Mouse (Mus musculus): Measurements from ENCODE around the gene Spata25. TPM values are rescaled to one million over a fixed set of nuclear protein-coding genes. Genes with fewer than 3 reads are reported as not detected.
A peak's percentile ranks its signal among the peaks of the same experiment; 100 is the strongest.
"Not testable (repeated sequence)": the region's sequence is repeated elsewhere in the genome, so short reads cannot be mapped to it uniquely, and the experiment has no call there.

Spata25 gene
- total RNA-seq, 2 experiments from 2014 or later, result not detected

DNA sequence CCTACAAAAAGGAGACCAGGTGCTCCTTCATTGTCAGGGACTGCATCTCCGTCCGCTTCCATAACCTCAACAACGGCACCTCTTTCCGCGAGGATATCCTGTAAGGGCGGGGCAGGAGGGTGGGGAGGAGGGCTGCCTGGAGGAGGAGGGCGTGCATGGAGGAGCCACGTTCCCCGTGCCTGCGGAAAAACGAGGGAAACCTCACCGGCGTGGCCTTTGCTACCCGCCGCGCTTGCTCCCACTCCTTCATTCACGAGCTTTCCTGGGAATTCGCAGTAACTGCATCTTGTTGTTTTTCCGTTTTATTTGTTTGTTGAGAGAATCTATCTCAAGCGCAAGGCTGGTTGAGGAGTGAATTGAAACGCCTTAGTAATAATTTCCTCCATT lies 23.0 kb downstream of the Spata25 start:
- no peak for DNase-seq

DNA sequence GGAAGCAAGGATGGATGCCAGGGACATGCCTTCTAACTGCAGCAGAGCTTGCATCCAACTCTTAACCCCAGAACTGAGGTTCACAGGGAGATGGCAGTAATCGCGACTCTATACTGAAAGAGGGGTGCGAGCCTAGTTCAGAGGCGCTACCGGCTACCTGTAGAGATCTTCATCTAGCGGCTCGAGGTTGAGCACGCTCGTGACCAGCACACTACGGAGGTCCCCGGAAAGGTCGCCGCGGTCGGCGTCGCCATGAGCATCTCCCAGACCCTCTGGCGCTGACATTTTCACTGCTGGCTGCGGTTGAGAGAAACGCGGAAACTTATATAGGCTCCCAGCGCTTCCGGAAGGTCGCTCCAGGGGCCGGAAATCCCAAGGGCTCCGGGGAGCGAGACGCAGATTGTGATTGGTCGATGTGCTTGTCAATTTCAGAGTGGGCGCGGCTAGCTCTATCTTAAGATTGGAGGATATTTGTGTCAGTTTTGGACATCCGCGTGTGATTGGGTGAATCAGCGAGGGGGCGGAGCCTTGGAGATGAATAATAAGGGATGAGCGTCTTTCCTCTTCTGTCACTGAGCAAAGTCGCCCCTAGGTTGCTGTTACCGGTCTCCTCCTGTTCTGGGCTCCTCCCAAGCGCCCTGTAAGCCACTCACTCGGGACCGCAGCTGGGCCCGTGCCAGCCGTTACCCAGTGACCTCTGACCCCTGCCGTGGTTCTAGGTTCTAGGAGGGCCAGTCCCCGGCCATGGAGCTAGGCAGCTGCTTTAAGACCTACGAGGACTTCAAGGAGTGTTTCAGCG lies 23.6 kb downstream of the Spata25 start, which contains the start of the genes Acot8 and Zswim3:
Acot8 (minus strand) TSS at position 350 of the 799 bp plus-strand sequence.
Zswim3 (plus strand) TSS at position 566 of the 799 bp plus-strand sequence.
- DNase-seq, result peak; percentile 96

DNA sequence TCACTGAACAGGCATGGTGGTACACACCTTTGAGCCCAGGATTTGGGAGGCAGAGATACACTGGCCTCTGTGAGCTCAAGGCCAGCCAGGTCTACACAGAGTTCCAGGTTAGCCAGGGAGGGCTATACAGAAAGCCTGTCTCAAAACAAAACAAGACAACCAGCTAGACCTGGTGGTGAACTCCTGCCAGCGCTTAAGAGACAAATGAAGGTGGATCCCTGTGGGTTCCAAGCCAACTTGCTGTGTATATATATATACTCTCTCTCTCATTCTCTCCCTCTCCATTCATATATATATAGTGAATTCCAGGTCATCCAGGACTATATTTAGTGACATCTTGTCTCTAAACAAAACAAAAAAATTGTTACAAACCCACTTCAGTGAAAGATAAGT lies 24.4 kb downstream of the Spata25 start:
- no peak for DNase-seq

DNA sequence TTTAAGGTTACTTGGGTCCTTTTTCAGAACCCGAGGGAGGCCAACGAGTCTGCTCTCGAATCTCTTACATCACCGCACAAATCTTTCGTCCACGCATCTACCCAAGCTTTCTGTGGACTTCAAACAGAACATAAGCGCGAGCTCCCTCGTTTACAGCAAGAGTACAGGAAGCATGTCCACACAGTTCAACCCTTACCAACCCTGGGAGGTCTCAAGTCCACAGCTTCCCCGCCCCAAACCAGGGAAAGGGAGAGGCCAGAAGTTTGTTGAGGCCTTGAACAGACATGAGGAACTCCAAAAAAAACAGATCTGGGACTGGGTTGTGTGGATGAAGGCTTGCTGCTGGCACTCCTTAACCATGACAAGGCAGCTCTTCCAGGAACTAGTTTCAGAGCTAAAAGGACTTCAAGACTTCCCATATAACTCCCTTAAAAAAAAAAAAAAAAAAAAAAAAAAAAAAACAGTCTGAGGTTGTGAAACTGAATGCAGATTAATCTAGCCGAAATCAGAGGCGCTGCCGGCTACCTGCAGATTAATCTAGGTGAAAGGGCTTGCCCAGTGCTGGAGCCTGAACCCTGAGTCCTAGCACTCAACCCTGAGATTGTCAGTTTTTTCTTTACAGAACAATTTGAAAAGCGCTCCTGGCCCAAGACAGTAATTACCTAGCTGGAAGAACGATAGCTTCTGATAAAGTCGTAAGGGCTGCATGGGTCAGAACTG lies 25.0 kb downstream of the Spata25 start:
- DNase-seq, result no peak

DNA sequence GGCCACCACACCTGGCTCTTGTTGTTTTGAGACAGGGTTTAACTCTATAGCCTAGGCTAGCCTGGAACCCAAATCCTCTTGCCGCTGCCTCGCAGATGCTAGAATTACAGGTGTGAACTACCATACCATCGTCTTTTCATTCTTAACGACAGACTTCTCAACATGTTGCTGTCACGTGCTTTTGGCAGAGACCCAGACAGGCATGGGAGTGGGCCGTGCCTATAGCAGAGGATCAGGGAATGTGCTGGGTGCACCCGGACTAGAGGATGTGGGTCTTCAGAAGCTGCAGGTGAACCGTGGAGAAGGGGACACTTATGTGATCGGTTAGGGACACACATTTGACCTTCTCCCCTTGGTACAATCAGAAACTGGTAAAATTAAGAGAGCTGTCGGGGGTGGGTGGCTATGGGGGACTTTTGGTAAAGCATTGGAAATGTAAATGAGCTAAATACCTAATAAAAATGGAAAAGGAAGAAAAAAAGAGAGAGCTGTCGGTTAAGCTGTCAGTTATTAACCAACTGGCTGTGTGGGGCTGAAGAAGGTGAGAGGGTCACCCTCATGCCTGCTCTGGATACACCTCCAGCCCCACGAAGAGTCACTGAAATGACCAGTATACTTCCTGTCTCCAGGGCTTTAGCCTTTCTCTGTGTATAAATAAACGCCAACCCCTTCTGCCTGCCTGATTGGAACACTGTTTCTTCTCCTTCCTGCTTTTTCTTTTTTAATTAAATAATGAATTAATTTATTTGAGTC lies 27.9 kb downstream of the Spata25 start:
- no peak for DNase-seq

DNA sequence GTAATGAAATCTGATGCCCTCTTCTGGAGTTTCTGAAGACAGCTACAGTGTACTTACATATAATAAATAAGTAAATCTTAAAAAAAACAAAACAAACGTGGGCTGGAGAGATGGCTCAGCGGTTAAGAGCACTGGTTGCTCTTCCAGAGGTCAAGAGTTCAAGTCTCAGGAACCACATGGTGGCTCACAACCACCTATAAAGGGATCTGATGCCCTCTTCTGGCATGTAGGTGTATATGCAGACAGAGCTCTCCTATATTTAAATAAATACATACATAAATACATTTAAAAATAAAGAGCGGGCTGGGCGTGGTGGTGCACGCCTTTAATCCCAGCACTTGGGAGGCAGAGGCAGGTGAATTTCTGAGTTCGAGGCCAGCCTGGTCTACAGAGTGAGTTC lies 29.8 kb downstream of the Spata25 start:
- not testable (repeated sequence) for DNase-seq

DNA sequence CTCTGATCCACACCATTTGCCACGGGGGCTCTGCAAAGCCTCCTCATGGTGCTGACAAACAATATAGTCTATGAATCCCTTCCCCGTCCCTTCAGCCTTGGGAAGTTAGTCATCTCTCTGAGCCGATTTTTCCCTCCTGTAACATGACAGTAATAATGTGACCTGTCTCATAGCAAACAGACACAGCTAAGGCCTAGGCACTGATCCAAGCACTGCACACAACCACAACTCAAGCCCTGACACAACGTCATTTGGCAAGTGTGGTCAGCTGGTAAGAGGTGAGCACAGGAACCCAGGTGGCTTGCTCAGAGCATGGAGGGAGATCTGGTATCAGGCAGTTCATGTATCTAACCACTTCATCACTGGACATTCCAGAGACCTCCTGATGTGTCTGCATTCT lies 32.5 kb downstream of the Spata25 start:
- no peak for DNase-seq

DNA sequence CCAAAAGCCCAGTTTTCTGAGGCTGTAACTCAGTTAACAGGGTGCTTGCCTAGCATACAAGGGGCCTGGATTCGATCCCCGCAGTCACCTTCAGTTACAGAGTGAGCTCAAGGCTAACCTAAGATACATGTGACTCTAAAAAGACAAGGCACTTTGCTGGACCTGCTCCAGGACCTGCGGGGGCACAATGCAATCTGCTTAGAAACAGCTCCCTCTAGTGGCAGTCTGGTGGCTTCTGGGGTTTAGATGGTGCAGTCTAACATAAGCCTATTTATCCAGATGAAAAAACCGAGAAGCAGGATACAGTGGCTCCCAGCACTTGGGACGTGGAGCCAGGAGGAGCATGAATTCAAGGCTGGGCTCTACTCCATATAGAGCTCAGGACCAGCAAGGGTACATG lies 34.0 kb downstream of the Spata25 start:
- peak; percentile 69 for DNase-seq

DNA sequence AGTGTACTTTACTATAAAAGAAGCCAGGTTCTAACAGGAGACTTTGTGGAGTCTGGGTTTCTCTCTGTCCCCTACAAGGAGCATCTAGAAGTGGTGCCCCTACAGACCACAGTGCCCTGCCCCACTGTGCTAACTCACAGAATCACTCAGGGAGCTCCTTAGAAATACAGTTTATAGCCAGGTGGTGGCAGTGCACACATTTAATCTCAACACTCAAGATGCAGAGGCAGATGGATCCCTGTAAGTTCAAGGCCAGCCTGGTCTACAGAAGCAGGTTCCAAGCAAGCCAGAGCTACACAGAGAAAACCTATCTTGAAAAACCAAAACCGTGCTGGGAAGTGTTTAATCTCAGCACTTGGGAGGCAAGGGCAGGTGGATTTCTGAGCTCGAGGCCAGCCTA lies 34.6 kb downstream of the Spata25 start:
- no peak for DNase-seq

DNA sequence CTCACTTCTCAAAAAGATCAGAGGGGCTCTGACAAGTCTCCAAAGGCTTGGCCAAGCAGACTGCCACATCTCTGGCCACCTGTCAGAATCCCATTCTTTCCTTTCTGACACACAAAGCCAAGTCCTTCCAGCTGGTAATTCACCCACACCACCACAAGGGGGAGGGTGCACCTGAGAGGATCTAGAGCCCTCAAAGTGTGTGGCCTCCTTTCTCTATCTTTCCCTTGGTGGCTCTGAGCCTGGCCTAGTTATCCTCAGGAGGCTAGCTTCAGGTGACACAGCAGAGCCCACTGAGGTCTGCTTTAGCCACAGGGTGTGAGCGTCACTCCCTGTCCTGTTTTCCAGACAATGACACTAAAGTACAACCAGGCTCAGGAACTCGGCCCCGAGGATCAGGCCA lies 35.1 kb downstream of the Spata25 start:
- peak; percentile 35 for DNase-seq

DNA sequence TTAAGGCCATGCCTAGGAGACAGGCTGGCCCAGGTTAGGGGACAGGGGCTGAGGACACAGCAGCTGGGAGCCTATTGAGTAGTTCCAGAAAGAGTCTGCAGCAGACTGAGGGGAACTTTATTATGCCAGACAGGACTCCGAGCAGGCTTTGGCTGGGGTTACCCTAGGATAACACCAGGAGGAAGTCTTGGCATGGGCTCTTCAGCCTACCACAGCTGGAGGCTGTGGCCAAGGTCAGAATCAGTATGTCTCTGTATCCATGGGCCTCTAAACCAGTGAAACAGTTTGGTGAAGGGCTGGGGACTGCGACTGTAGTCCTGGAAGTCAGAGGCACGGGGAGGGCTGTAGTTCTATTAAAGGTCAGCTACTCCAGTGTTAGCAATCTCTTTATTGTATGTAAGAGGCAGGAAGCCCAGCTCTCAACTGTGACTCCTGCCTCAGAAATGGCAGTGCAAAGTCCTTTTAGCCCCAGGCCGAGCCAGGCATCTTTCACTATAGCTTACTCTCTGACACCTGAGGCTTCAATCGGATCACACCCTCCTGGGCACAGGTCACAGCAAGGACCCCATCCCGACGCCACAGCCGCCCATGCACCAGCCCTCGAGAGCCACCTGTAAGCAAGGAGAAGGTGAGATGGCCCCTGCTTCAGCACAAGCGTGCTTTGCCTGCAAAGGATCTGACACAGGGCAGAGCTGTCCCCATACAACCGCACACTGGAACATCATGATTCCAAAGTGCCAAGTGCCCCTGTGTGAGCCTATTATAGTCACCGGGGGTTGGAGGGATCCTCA lies 35.7 kb downstream of the Spata25 start:
- DNase-seq, result no peak

DNA sequence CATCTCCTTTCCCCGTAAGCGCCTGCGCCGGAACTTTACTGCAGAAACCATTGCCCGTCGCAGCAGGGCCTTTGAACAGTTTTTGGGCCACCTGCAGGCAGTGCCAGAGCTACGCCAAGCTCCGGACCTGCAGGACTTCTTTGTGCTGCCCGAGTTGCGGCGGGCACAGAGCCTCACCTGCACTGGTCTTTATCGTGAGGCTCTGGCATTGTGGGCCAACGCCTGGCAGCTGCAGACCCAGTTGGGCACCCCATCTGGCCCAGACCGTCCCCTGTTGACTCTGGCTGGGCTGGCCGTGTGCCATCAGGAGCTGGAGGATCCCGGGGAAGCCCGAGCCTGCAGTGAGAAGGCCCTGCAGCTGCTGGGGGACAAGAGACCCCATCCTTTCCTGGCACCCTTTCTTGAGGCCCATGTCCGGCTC lies 36.5 kb downstream of the Spata25 start:
- no peak for DNase-seq

DNA sequence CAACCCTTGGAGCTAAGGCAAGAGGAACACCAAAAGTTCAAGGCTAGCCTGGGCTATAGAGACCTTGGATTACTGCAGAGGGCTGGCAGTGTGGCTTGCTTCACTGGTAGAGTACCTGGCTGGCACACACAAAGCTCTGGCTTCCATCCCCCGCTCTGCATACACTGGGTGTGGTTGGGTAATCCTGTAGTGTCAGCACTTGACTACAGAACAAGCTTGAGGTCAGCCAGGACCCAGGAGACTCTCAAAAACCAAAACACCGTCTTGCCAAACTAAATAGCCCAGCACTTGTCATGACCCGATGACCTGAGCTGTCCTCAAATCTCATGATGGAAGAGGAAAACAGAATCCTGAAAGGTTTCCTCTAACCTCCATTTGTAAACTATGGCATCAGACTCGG lies 37.9 kb downstream of the Spata25 start:
- DNase-seq, result no peak

DNA sequence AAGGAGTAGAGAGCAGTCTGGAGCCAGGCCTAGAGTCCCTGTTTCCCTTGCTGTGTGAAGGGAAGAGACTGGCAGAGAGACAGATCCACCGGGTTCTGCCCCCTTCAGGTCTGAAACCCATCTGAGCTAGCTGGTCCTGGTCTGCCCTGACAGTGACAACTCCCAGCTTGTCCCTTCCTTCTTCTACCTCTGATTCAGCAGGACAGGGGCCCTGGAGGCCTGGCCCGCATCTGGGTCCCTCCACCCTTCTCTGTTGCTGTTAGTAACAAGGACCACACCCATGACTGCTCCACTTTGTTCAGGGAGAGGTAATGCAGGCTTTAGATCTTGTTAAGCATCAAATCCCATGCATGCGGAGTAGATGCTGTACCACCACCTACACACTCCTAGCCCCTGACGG lies 39.9 kb downstream of the Spata25 start:
- peak; percentile 10 for DNase-seq

DNA sequence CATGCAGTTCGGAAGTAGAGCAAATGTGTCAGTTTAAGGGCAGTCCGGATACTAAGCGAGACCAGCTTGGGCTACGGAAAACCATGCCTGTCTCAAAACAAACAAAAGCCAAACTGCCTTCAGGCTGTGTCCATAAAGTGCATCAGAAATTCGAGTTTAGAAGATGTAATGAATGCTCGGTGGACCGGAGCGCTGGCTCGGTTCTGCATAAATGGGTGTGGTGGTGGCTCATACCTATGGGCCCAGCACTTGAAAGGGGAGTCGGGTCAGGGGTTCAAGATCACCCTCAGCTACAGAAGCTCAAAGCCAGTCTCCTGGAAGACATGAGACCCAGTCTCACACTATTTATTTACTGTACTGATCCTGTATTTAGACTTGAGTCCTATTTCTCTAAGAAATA lies 40.6 kb downstream of the Spata25 start:
- DNase-seq, result no peak

DNA sequence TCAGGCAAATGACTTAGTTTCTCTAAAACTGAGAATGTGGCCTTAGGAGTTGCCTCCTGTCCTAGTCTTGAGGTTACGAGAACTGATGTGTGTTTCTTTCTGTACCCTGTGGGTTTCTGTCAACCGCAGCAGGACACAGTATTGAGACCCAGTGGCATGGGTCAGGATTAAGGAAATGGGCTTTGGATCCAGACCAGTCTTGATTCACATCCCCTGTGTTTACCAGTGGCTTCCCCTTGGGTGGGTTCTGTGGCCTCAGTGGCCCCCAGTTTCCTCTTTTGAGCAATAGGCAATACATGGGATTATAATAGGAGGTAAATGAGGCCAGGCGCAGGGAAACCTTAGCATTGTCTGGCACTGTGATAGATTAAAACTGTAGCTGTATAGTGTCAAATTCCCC lies 41.3 kb downstream of the Spata25 start:
- DNase-seq, result no peak

DNA sequence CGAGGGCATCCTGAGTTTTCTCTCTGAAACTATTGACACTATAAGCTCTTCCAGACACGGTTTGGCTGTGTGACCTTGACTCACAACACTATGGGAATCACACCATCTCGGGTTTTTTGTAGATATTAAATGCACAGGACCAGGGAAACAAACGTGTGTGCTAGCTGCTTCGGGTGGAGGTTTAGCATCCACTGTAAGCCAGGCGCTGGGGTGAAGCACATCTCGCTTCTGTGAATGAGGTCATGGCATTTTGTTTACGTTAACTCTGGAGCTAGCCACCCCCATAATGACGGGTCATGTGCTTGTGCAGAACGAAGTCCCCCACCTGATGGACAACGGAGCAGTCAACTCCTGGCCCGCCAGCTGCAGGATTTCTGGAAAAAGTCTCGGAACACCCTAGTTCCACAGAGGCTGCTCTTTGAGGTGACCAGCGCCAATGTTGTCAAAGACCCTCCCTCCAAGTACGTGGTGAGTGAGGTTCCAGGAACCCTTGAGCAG lies 41.9 kb downstream of the Spata25 start:
- DNase-seq, result no peak

DNA sequence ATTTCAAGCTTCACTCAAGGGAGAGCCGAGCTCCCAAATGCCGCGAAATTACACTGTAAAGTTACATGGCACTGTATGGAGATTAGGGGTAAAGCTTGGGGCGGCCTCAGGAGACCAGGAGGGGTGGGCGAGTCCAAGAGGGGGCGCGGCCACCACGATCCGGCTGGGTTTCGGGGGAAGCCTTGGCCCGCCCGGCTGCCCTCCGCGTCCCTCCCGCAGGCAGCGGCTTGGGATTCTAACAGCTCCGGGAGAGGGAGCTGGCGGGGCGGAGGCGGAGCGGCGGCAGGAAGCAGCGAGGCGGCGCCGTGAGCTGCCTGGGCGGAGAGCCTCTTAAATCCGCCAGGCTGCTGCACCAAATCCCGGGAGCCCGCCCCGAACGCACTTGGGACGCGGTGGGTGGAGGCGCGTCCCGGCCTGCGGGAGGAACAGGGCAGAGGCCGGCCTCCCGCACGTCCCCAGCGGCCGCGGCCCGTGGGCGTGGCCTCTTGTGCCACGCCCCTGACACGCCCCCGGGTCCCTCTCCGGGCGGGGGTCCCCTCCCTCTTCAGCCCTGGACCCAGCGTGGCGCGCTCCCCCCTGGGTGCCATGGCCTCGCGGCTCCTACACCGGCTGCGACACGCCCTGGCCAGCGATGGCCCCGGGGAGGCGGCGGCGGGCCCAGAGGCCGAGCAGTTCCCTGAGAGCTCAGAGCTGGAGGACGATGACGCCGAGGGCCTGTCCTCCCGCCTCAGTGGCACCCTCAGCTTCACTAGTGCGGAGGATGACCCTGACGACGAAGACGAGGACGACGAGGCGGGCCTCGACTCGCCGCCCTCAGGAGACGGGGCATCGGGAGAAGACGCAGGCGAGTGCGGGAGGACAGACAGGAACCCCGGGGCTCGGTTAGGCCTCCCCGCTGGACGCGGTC lies 42.6 kb downstream of the Spata25 start, which contains the start of gene Snx21:
Snx21 (plus strand) TSS at position 343 of the 907 bp plus-strand sequence.
- DNase-seq, result peak; percentile 97

DNA sequence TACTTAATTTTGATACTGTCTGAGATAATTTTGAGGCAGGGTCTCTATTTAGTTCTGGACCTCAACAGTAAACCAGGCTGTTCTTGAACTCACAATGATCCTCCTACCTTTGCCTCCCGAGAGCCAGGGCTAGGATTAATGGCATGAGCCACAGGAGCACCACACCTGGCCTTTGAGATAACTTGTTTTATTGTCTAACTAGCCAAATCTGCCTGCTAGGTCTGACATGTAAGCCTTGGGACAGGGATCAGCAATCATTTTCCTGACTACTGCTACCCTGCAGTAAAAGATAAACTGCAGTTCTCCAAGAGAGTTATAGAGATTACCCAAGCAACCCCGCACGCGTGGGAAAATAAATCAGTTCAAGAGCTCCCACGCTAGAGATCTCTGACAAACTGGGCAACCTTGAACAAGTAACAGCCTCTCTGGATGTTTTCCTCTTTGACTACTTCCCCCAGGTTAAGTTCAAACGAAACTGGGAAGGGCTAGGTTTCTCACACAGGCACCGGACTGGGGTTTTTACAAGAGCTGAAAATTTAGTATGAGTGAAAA lies 43.4 kb downstream of the Spata25 start:
- no peak for DNase-seq

DNA sequence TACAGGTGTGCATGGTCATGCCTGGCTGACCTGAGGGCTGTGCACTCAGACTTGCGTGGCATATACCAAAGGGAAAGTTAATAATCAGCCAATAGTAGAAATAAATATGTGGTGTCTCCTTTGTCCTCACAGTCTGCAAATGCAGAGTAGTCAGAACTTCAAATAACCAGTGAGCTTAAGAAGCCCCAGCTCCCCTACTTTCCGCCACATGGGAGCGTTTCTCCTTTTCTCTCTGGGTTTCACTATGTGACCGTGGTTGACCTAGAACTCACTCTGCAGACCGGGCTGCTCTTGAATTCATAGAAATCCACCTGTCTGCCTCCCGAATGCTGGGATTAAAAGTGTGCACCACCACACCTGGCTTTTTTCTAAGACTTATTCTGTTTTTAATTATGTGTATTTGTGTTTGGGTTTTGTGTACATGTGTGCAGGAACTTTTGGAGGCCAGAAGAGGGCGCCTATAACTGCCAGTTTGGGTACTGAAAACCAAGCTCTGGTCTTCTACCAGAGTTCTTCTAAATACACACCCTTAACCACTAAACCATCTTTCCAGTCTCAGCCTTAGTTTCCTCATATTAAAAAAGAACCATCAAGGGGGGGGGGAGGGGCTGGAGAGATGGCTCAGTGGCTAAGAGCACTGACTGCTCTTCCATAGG lies 44.3 kb downstream of the Spata25 start:
- no peak for DNase-seq

All from gastrocnemius, postnatal 25 days (tissue).